Mouse (Mus musculus) left cerebral cortex, postnatal 14 days (tissue): Measurements from ENCODE around the gene Lipc. TPM values are rescaled to one million over a fixed set of nuclear protein-coding genes. Genes with fewer than 3 reads are reported as not detected.

Source experiments
- DNase-seq, 2 experiments: peaks; one replicate each; pipeline ENCODE4 v3.0.0; 2021 to 2022; ENCODE audit warnings: low spot score in 2 of 2, mixed read lengths in 1 of 2
- intact Hi-C: fragments of 180-260 bp; cut with DNase I; formaldehyde crosslinking; loops from one replicate; pipeline ENCODE4 v1.15.1; 2025
- total RNA-seq, 2 experiments: library from RNA; stranded (reverse); gene quantifications; 2 replicates each; pipeline ENCODE4 v1.2.3; 2021

Gene Lipc
- total RNA-seq, 2 experiments from 2014 or later, result 0.32 to 0.66 TPM

DNA sequence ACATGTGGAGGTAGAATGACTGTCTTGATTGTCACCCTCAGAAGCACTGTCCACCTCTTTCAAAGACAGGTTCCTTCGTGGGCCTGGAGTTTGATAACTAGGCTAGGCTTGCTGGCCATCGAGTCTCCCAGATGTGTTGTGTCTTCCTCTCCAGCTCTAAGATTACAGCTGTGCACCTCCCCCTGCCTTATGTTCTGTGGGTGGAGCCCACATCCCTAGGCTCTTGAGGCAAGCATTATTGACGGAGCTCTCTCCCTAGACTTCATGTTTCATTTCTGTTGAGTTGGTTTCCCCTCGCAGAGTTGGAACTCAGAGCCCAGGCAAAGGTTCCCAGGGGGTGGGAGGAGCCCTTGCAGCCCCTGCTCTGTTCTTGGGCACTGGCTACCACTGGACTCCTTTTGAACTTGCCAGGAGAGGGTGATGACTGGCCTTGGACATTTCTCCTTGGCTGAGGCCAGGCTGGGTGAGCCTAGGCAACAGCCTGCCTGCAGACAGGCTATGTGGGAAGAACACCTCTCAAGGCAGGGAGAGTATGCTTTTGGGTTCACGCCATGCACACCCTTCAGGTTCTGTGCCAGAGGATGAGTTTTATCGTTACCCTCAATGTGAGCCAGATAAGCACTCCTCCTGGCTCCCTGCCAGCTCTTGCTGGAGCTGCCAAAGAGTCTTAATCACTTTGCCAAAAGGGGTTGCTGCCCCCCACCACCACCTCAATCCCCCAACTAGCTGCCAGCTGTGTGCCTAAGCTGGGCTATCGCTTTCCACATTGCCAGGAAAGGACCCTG is 30.1 kb downstream of the Lipc start:
- peak; percentile 35 to 48 for DNase-seq
- intact Hi-C loops, result no loop called here

GRCm38 (mm10) chr9:70921132-70921531 is 30.9 kb downstream of the Lipc start:
- DNase-seq, result no peak
- intact Hi-C loops, result no loop called here

DNA sequence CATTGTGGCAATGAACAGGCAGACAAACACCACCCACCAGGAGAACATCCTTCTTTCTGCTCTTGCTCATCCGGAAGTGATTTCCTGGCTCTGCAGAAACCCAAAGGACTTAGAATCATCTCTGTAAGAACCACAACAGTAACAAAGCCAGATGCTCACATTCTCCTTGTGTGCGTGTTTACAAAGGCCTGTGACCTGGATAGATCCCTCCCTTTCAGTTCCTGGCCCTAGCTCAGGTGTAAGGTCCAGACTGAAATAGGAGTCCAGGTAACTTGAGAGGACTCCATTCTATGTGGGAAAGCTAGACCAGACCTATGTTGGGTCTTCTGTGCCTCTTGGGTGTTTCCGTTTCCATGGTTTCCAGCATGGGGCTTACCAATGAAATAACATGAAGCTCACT is 32.8 kb downstream of the Lipc start:
- intact Hi-C loops, result no loop called here
- DNase-seq, result no peak

- intact Hi-C loops, result no loop called here
- DNase-seq, result no peak
These were observed 35.5 kb downstream of the Lipc start for GRCm38 (mm10) chr9:70916516-70916915.

DNA sequence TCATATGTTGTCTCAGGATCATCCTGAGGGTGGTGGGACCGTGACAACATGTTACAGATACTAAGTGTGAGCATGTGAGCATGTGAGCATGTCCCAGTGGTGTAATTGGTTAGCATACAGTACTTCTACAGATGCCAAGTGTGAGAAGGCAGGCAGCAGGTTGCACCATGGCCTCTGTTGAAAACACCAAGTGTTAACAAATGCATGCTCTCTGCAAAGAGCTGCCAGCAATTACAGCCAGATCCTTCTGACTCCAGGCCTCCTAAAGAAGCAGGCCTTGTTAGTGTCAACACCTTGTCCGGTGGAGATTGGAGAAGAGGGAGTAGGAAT is 36.7 kb downstream of the Lipc start:
- intact Hi-C loops, result no loop called here
- no peak for DNase-seq

DNA sequence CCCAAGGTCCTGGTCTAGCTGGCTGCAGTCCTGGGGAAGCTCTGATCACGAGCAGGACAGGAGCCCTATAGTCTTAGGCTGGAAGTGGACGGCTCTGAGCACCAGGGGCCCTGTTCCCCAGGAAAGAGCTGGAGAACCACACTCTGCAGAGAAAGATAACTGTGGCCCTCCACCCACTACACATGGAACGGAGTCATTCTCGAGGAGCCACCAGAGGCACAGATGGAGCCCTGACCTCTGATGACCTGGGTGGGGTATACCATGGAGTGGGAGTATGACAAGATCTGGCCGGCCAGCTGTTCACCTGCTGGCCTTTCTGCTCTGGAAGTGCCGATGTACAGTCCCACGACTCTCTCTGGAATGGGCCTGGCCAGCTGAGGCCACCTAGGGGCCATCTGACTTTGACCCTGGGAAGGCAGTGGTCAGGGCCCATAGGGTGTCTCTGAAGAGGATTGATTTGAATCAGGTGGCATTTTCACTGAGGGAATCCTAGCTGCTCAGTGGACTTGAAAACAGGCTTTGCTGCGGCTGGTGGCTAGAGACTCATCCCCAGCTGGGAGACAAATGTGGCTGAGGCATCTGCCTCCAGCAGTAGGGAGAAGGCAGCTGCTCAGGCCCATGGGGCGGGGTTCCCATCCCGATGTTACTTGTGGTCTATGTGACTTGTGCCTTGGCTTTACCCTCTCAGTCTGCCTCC is 37.2 kb downstream of the Lipc start:
- no peak for DNase-seq
- intact Hi-C loops, result no loop called here

DNA sequence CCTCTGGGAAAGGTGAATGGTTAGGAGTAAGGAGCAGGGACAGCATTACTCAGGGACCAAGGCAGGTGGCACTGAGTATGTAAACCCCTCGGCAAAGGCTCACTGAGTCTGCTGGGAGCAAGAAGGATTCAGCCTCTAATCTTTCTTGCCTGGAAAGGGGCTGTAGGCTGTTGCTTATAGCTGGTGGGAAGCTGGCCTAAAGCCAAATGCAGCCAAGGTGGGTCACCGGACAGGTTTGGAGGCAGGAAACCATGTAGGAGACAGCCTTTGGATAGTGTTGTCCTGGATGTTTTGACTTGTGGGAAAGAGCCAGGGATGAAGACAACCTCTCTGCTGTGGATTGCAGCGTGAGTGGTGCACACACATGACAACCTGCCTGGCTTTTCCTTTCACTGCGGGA is 40.9 kb downstream of the Lipc start:
- intact Hi-C loops, result no loop called here
- DNase-seq, result no peak

- intact Hi-C loops, result no loop called here
- no peak for DNase-seq
These were observed 41.7 kb downstream of the Lipc start for GRCm38 (mm10) chr9:70910351-70910750.

GRCm38 (mm10) chr9:70902821-70903730 is 49.0 kb downstream of the Lipc start:
- intact Hi-C loops, result no loop called here
- DNase-seq, result peak in 1 of 2 experiments; percentile 12

DNA sequence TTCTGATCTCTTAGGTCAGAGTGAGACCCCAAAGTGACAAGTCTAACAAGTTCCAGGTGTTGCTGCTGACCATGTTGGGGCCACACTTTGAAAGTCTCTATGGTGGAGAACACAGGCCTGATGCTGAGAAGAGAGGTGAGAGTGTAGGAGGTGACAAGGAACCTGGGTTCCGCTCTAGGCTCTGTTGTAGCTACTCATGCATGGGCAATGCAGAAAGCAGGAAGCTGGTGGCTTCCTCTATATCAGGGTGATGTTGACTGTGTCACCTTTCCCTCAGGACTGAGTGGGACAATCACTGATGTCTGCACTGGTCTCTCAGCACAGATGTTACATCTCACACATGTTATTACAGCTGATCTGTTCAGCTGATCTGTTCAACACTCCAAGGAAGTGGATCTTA is 57.8 kb downstream of the Lipc start:
- intact Hi-C loops, result no loop called here
- DNase-seq, result no peak

DNA sequence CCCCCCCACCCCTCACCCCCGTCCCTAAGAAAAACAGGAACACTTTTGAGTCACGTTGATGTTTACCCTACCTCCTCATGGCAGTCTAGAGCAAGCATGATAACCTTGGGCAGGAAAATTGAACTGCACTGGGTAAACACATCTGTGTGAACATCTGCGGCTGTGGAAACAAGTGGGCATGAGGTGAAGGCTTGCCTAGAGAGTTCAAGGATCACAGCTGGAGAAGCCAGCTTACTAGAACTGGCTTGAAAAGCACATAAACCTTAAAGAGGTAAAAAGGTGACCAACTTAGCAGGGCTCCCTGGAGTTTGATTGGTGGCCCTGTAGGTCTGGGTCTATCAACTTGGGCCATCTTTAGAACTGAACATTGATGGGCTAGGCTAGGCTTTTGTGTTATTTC is 58.5 kb downstream of the Lipc start:
- intact Hi-C loops, result no loop called here
- no peak for DNase-seq

GRCm38 (mm10) chr9:70892627-70893026 is 59.4 kb downstream of the Lipc start:
- no peak for DNase-seq
- intact Hi-C loops, result no loop called here

GRCm38 (mm10) chr9:70891431-70892133 is 60.4 kb downstream of the Lipc start:
- DNase-seq, result peak; percentile 40 to 57
- intact Hi-C loops, result no loop called here

- DNase-seq, result no peak
- intact Hi-C loops, result no loop called here
These were observed 61.3 kb downstream of the Lipc start for GRCm38 (mm10) chr9:70890736-70891135.

DNA sequence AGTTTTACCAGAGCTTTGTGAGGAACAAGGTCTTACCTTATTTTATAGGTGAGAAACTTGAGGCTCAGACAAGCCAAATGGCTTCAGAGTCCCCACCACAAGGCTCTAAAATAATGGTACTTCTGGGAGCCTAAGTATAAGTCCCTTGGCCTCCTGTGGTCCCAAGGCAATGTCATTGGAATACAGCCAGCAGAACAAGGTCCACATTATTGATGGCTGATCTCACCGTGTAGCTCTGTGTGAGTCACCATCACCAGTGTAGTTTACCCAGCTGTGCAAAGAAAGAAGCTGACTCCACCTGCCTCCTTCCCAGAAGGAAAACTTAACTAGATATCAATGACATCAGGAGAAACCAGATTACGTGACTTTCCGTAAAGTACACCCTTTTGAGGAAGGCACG is 63.1 kb downstream of the Lipc start:
- intact Hi-C loops, result no loop called here

GRCm38 (mm10) chr9:70888556-70888955 is 63.5 kb downstream of the Lipc start:
- DNase-seq, result no peak
- intact Hi-C loops, result no loop called here

More for the DNA sequence above, 63.1 kb downstream of the Lipc start:
- no peak for DNase-seq

- no peak for DNase-seq
- intact Hi-C loops, result no loop called here
These were observed 70.0 kb downstream of the Lipc start for GRCm38 (mm10) chr9:70881982-70882381.

DNA sequence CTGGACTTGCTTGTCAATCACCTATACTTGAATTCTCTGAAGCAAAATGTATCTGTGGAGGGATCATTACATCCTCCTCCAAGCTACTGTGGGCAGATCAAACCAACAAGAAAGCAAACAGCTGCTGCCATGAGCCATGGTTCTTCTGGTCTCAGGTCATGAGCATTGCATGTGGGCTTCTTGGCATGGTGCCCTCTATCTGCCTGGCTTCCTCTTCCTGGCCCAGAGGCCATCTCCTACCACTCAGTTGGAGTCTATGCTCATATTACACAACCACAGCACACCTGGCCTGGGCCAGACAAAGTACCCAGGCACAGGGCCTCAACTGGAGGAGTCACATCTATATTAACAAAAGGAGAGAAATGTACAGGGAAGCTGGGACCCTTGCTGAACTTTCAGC is 73.2 kb downstream of the Lipc start:
- DNase-seq, result peak; percentile 32 to 39
- intact Hi-C loops, result no loop called here

GRCm38 (mm10) chr9:70878157-70878556 is 73.9 kb downstream of the Lipc start:
- DNase-seq, result peak in 1 of 2 experiments; percentile 22
- intact Hi-C loops, result no loop called here

DNA sequence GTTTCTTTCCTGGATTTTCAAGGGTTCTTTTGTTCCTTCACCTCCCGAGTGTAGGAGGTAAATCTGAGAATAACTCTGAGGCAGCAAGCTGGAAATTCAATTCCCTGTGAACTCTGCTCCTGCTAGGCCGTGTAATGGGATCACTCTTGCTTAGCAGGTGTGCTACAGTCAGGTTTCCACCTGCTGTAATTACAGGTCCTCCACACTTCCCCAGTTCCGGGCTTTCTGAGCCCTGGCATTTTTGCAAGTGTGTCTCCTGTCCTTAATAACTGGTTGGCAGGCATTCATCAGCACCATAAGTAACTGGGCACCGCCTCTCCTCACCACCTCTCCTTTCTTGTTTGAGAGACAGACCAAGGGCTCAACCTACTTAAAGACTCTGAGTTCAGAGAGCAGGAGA is 76.5 kb downstream of the Lipc start:
- intact Hi-C loops, result no loop called here
- no peak for DNase-seq
